Mouse (Mus musculus): Measurements from ENCODE around the gene Dnajc5g. TPM values are rescaled to one million over a fixed set of nuclear protein-coding genes. Genes with fewer than 3 reads are reported as not detected.

The Dnajc5g gene
- not detected in 2 replicates for polyA plus RNA-seq (2012)

DNA sequence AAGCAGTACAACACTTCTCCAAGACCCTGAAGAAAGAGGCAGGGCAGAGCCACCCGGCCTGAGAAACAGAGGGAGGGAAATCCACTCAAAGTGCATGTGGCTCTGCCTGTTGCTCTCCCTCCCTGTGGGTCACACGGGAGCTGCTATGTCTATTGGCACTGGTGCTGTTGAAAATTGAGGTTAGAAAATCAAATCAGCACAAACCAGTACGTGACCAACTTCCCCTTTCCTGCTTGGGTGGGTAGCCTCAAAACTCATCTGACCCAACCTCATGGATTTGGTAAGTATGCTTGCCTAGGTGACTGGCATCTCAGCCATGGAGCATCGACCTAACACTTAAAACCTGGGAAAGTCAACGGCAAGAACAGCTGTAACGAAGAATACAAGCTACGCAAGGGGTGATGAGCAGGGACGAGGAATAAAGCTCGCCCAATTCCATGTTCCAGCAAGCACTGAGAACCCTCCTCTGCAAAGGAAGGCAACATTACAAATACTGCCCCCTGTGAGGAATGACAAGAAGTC lies at the start of gene Dnajc5g:
Gene Dnajc5g, plus strand, starts transcription at position 472 of the 522 bp plus-strand sequence.
- no peak for TF ChIP-seq GATA1 (IDR thresholded peaks at IDR 0.05; ENCODE audit: low read length)

- no peak for TF ChIP-seq GATA1 (IDR thresholded peaks at IDR 0.05; ENCODE audit: low read length)
Observed at GRCm38 (mm10) chr5:31069810-31070209, 36.3 kb upstream of the Dnajc5g start.

- no peak for TF ChIP-seq GATA1 (IDR thresholded peaks at IDR 0.05; ENCODE audit: low read length)
Observed at GRCm38 (mm10) chr5:31071059-31071458, 35.0 kb upstream of the Dnajc5g start.

GRCm38 (mm10) chr5:31071821-31072220 lies 34.3 kb upstream of the Dnajc5g start:
- no peak for TF ChIP-seq GATA1 (IDR thresholded peaks at IDR 0.05; ENCODE audit: low read length)

GRCm38 (mm10) chr5:31073176-31073575 lies 32.9 kb upstream of the Dnajc5g start:
- TF ChIP-seq GATA1 (IDR thresholded peaks at IDR 0.05; ENCODE audit: low read length): no peak

- TF ChIP-seq GATA1 (IDR thresholded peaks at IDR 0.05; ENCODE audit: low read length): no peak
Observed at GRCm38 (mm10) chr5:31076346-31076745, 29.7 kb upstream of the Dnajc5g start.

DNA sequence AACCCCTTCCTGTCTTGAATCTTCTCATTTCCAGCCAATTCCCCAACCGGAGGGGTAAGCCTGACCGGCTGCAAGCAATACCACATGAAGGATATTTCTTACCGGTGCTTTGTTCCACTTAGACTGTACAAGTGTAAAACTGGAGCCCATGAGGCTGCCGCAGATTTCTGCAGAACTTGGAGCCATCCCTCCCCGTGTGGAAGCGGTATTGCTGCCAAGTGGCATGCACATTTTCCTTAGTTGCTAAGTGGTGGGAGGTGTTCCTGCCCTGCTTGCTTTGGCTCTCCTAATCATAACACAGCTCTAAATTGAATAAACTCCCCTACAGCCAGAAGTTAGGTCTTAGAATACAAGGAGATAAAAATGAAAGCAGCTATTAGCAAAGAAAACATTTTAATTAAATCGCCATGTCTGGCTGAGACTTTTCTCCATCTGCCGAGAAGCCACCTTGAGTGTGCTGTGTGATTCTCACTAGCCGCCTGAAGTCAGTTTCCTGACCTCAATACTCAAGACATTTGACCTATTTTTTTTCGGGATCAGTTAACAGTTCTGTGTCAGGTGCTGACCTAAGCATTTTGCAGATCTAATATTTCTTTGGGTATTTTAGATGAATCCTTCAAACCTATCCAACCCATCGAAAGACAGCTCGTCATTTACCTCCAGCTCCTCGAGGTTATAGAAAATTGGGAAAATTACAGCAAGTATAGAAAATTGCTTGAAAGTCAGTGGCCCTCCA lies 25.9 kb upstream of the Dnajc5g start:
- no peak for TF ChIP-seq GATA1 (IDR thresholded peaks at IDR 0.05; ENCODE audit: low read length)

DNA sequence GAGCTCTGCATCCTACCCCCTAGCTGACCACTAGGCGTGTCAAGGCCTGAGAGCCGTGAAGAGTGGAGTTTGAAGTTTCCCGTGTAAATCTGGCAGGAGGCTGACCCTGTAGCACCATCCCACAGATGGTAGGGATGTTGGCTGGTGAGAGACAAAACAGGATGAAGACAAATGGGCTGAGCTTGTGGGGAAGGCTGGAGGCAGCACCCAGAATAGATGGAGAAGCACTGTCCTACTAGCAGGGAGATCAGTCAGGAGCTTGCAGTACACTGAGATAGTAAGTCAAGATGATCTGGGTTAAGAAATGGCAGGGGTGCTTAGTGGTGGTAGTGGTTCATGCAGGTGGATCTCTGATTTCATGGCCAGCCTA lies 25.3 kb upstream of the Dnajc5g start:
- TF ChIP-seq GATA1 (IDR thresholded peaks at IDR 0.05; ENCODE audit: low read length): no peak

DNA sequence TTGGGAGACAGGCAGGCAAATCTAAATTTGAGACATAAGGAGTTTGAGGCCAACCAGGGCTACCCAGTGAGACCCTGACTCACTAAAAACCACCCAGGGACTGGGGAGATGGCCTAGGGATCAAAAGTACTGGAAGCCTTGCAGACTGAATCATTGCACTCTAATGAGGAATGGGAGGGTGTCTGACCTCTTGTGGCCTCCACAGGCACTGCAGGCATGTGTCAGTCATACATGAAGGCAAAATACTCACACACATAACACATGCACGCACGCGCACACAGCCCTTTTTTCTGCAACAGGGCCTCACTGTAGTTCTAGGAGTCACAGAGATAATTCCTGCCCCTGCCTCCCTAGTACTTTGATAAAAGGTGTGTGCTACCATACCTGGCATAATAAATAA lies 24.7 kb upstream of the Dnajc5g start:
- TF ChIP-seq GATA1 (IDR thresholded peaks at IDR 0.05; ENCODE audit: low read length): no peak

GRCm38 (mm10) chr5:31082355-31082754 lies 23.7 kb upstream of the Dnajc5g start:
- TF ChIP-seq GATA1 (IDR thresholded peaks at IDR 0.05; ENCODE audit: low read length): no peak

DNA sequence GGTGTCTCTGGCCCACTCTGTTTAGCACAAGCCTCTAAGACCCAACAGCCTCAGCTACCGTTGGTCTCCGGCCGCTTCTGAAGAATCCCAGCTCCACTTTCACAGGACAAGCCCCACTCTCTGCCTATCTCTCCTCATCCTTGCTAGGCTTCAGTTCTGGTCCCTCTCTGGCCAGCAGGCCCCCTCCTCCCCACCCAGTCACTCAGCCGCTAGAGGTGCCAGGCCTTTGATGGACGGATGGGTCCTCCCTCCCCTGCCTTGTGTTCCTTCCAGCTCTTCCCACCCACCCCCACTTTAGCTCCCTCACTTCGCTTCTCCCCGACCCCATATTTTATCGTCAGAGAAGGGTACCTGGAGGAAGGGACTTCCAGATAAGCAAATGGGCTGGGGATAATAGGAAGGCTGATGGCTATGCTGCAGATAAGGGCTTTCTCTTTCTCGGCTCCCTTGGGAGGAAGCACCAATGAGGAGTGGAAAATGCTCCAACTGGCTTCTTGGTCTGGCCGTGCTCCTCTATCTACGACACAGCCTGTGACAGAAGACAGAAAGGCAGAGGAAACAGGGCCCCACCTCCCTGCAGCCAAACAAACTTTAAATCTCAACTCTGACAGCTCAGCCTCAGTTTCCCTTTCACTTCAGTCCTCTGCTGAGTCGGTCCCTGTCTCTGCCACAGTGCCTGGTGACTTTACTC lies 23.0 kb upstream of the Dnajc5g start:
- TF ChIP-seq GATA1 (IDR thresholded peaks at IDR 0.05; ENCODE audit: low read length): no peak

DNA sequence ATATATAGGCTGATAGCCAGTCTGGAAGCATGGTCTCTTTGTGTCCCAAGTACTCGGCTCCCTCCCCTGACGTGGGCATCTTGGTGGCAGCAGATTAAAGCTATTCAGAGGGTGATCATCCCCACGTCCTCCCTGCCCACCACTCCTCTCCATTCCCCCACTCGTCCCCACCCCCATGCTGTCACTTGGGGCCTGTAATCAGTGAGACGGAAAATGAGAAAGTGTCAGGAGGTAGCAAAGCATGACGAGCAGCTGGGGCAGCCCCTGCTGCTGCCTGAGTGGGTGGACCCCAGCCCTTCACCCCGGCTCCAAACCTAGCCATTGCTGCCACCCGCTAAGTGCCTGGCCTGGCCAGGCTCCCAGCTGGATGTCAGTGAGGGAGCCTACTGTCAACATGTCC lies 22.1 kb upstream of the Dnajc5g start:
- no peak for TF ChIP-seq GATA1 (IDR thresholded peaks at IDR 0.05; ENCODE audit: low read length)

- no peak for TF ChIP-seq GATA1 (IDR thresholded peaks at IDR 0.05; ENCODE audit: low read length)
Observed at GRCm38 (mm10) chr5:31086606-31087005, 19.5 kb upstream of the Dnajc5g start.

GRCm38 (mm10) chr5:31087131-31087530 lies 19.0 kb upstream of the Dnajc5g start:
- TF ChIP-seq GATA1 (IDR thresholded peaks at IDR 0.05; ENCODE audit: low read length): no peak

- TF ChIP-seq GATA1 (IDR thresholded peaks at IDR 0.05; ENCODE audit: low read length): no peak
Observed at GRCm38 (mm10) chr5:31092231-31092975, 13.7 kb upstream of the Dnajc5g start.

All from G1E-ER4 (cell line).